Mouse (Mus musculus) kidney, adult 2 months (tissue): ENCODE measurements around the gene Dgki.

ENCODE experiments used
- CTCF ChIP-seq: fragments of 200-500 bp; conservative IDR thresholded peaks from 2 replicates; pipeline ENCODE4 v1.5.1; 2011; ENCODE audit warnings: low read depth, mild to moderate bottlenecking, control low read depth, low read length, moderate library complexity, mixed read lengths; ENCODE audit not compliant: insufficient read depth, insufficient read length
- POLR2A ChIP-seq: fragments of 200-500 bp; IDR thresholded peaks from one replicate; pipeline ENCODE4 v1.6.1; 2011; ENCODE audit warnings: low read depth, low read length, control low read depth

DNA sequence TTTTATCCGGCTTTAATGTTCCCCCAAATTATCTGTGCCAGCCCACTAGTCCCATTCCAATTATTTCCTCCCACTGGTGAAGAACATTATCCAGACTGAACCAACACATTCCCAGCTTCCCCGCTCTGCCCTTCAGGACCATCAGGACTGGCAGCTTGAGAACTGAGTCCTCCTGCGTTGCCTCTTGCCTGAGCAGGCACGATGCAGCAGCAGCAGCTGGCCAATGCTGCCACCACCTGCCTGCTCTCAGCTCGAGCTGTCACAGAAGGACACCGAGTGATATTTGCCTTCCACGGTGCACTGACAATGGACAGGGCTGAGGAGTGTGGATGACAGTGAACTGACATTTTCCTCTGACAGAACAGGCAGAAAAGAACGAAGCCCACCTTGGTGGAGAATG lies 261.5 kb downstream of the Dgki start:
- no peak; the same call in 1 of the 2 replicates for TF ChIP-seq CTCF
- TF ChIP-seq POLR2A: no peak
